Mouse (Mus musculus) erythroblast, embryonic 14.5 days (primary cell): Measurements from ENCODE around the gene Olfml1.

Experiments used
- GATA1 ChIP-seq: IDR thresholded peaks from 2 replicates; pipeline ENCODE4 v1.6.1; 2012; ENCODE audit warnings: low read length, inconsistent platforms, mixed read lengths
- TAL1 ChIP-seq: IDR thresholded peaks from 3 replicates; pipeline ENCODE4 v1.6.1; 2012; ENCODE audit warnings: low read length, inconsistent platforms, mixed read lengths

GRCm38 (mm10) chr7:107535311-107535710 lies 31.9 kb upstream of the Olfml1 start:
- TF ChIP-seq TAL1 (no peak), GATA1 (no peak)
